Mouse (Mus musculus): ENCODE results near the gene Ssna1. TPM values are rescaled to one million over a fixed set of nuclear protein-coding genes. Genes with fewer than 3 reads are reported as not detected.

Gene Ssna1
- polyA plus RNA-seq, 1 experiment: 45.5 TPM

DNA sequence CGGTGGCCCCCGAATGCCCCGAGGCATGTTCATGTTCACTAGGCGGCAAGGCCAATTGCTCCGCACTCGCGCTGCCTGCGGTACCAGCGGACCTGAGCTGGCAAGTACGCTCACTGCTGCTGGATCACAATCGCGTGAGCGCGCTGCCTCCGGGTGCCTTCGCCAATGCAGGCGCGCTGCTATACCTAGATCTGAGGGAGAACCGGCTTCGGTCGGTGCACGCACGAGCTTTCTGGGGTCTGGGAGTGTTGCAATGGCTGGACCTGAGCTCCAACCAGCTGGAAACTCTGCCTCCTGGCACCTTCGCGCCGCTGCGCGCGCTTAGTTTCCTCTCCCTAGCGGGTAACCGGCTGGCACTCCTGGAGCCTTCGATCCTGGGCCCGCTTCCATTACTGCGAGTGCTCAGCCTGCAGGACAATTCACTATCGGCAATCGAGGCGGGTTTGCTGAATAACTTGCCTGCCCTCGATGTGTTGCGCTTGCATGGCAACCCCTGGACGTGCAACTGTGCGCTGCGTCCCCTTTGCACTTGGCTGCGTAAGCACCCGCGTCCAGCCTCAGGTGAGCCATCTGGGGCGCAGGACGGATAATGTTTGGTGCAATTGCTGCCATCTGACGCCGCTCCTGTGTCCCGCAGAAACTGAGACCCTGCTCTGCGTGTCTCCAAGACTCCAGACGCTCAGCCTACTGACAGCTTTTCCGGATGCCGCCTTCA, 18.0 kb upstream of the Ssna1 start:
- WGBS: 6% methylated on average over 54 of the region's 54 CpGs
- Histone ChIP-seq H3K27me3 (ENCODE audit: control insufficient read depth, insufficient read depth, low read length) (peaks cover 9% of the 10 kb centered on the region), H3K4me3 (ENCODE audit: extremely low read depth, insufficient read depth, insufficient read length) (no peak overlapping the region), H3K36me3 (ENCODE audit: control insufficient read depth, insufficient read depth, low read length) (peaks cover 3% of the 10 kb centered on the region; the same call in 1 of the 2 replicates), H3K4me1 (ENCODE audit: control insufficient read depth, insufficient read depth, insufficient read length) (0 out of 2 replicates have a peak, but pooled peaks cover 3% of the 10 kb centered on the region), H3K27ac (ENCODE audit: insufficient read depth, low read length) (no peak overlapping the region)
- no peak for DNase-seq (ENCODE audit: low read depth in 1 of 2, low spot score in 2 of 2)
- no peak for TF ChIP-seq CTCF (IDR thresholded peaks at IDR 0.05; ENCODE audit: extremely low read depth, insufficient read depth, insufficient read length, insufficient replicate concordance)

DNA sequence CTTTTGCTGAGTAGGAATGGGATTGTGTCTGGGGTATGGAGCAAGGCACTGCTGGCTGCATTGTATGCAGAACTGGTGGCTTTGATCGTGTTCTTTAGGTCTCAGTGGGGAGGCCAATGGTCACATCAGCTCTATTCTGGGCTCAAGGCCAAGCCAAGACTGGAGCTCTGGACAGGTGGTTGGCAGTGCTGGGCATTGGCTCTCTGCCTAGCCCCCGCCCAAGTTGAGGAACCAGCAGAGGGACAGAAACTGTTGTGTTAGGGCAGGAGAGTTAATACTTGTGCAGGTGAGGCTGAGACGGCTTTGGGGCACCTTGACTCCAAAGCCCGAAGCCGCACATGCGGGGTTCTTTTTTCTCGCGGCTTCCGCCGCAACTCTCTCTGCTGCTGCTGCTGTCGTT, 17.4 kb upstream of the Ssna1 start, which contains the start of gene Lrrc26:
Gene Lrrc26 (plus strand): TSS at position 265 of the 400 bp plus-strand sequence.
- no peak within 1 kb of the TSS for H3K27ac ChIP-seq (ENCODE audit: insufficient read depth, low read length)
- peaks cover 9% of the 10 kb centered on the region for H3K27me3 ChIP-seq (ENCODE audit: control insufficient read depth, insufficient read depth, low read length)
- WGBS: 4% methylated on average over 11 of the region's 11 CpGs
- DNase-seq (ENCODE audit: low read depth in 1 of 2, low spot score in 2 of 2): no peak
- 0 out of 2 replicates have a peak, but pooled peaks cover 3% of the 10 kb centered on the region for H3K4me1 ChIP-seq (ENCODE audit: control insufficient read depth, insufficient read depth, insufficient read length)
- TF ChIP-seq CTCF (IDR thresholded peaks at IDR 0.05; ENCODE audit: extremely low read depth, insufficient read depth, insufficient read length, insufficient replicate concordance) (no peak), POLR2A (IDR thresholded peaks at IDR 0.05; ENCODE audit: low read depth, low read length) (no peak)
- peaks cover 8% of the 10 kb centered on the region for H3K36me3 ChIP-seq (ENCODE audit: control insufficient read depth, insufficient read depth, low read length)
- no peak within 1 kb of the TSS for H3K4me3 ChIP-seq (ENCODE audit: extremely low read depth, insufficient read depth, insufficient read length)

- no peak overlapping the region for H3K27ac ChIP-seq (ENCODE audit: insufficient read depth, low read length)
- 80% methylated on average over 7 of the region's 7 CpGs for WGBS
- peaks cover 9% of the 10 kb centered on the region for H3K27me3 ChIP-seq (ENCODE audit: control insufficient read depth, insufficient read depth, low read length)
- no peak overlapping the region for H3K4me3 ChIP-seq (ENCODE audit: extremely low read depth, insufficient read depth, insufficient read length)
- H3K36me3 ChIP-seq (ENCODE audit: control insufficient read depth, insufficient read depth, low read length): peaks cover 15% of the 10 kb centered on the region
- no peak for DNase-seq (ENCODE audit: low read depth in 1 of 2, low spot score in 2 of 2)
- H3K4me1 ChIP-seq (ENCODE audit: control insufficient read depth, insufficient read depth, insufficient read length): 0 out of 2 replicates have a peak, but pooled peaks cover 3% of the 10 kb centered on the region
- TF ChIP-seq CTCF (IDR thresholded peaks at IDR 0.05; ENCODE audit: extremely low read depth, insufficient read depth, insufficient read length, insufficient replicate concordance) (no peak), POLR2A (IDR thresholded peaks at IDR 0.05; ENCODE audit: low read depth, low read length) (no peak)
Observed at GRCm38 (mm10) chr2:25288734-25289345, 16.6 kb upstream of the Ssna1 start.

DNA sequence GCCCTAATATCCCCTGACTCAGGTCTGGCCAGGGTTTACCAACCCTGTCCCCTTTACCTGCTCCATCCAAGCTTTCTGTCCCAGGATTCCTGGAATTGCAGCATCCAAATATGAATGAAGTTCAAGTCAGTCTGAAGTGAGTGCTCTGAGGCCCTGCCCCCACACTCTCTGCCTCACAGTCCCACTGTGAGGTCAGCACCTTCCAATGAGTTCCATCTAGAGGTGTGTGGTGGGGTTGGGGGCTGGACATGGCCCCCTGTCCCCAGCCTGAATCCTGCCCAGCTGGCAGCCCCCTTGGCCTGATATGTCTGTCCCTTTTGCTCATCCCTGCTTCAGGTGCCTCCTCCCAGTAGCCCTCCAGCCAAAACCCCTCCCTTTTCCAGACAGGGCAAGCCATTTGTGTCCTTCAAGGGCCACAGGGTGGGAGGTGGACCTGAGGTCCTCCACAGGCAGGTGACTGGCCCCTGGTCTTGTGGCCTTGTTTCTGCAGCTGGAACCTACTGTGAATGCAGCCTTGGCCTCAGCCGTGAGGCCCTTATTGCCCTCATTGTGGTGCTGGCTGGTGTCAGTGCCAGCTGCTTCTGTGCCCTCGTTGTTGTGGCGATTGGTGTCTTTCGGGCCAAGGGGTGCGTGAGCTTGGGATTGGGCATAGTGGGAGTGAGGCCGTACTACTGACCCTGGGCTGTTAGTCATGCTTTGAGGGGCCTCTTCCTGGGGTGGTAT, 15.8 kb upstream of the Ssna1 start, which contains the start of gene Tmem210:
Gene Tmem210 (plus strand): TSS at position 219 of the 723 bp plus-strand sequence.
- TF ChIP-seq CTCF (IDR thresholded peaks at IDR 0.05; ENCODE audit: extremely low read depth, insufficient read depth, insufficient read length, insufficient replicate concordance): no peak
- TF ChIP-seq POLR2A (IDR thresholded peaks at IDR 0.05; ENCODE audit: low read depth, low read length): no peak
- Histone ChIP-seq H3K27me3 (ENCODE audit: control insufficient read depth, insufficient read depth, low read length) (peaks cover 9% of the 10 kb centered on the region), H3K4me1 (ENCODE audit: control insufficient read depth, insufficient read depth, insufficient read length) (0 out of 2 replicates have a peak, but pooled peaks cover 3% of the 10 kb centered on the region), H3K27ac (ENCODE audit: insufficient read depth, low read length) (no peak within 1 kb of the TSS), H3K4me3 (ENCODE audit: extremely low read depth, insufficient read depth, insufficient read length) (no peak within 1 kb of the TSS), H3K36me3 (ENCODE audit: control insufficient read depth, insufficient read depth, low read length) (peaks cover 17% of the 10 kb centered on the region)
- no peak for DNase-seq (ENCODE audit: low read depth in 1 of 2, low spot score in 2 of 2)
- 90% methylated on average over 6 of the region's 6 CpGs for WGBS

- Histone ChIP-seq H3K27me3 (ENCODE audit: control insufficient read depth, insufficient read depth, low read length) (peaks cover 5% of the 10 kb centered on the region), H3K36me3 (ENCODE audit: control insufficient read depth, insufficient read depth, low read length) (peaks cover 19% of the 10 kb centered on the region), H3K4me3 (ENCODE audit: extremely low read depth, insufficient read depth, insufficient read length) (no peak overlapping the region), H3K27ac (ENCODE audit: insufficient read depth, low read length) (no peak overlapping the region), H3K4me1 (ENCODE audit: control insufficient read depth, insufficient read depth, insufficient read length) (0 out of 2 replicates have a peak, but pooled peaks cover 2% of the 10 kb centered on the region)
- DNase-seq (ENCODE audit: low read depth in 1 of 2, low spot score in 2 of 2): no peak
- 39% methylated on average over 7 of the region's 7 CpGs for WGBS
- TF ChIP-seq POLR2A (IDR thresholded peaks at IDR 0.05; ENCODE audit: low read depth, low read length) (no peak), CTCF (IDR thresholded peaks at IDR 0.05; ENCODE audit: extremely low read depth, insufficient read depth, insufficient read length, insufficient replicate concordance) (no peak)
Observed at GRCm38 (mm10) chr2:25286837-25287636, 14.8 kb upstream of the Ssna1 start.

- no peak for DNase-seq (ENCODE audit: low read depth in 1 of 2, low spot score in 2 of 2)
- H3K27ac ChIP-seq (ENCODE audit: insufficient read depth, low read length): no peak overlapping the region
- peaks cover 1% of the 10 kb centered on the region; the same call in 1 of the 2 replicates for H3K27me3 ChIP-seq (ENCODE audit: control insufficient read depth, insufficient read depth, low read length)
- 70% methylated on average over 1 of the region's 1 CpGs for WGBS
- no peaks in the 10 kb centered on the region for H3K4me1 ChIP-seq (ENCODE audit: control insufficient read depth, insufficient read depth, insufficient read length)
- peaks cover 20% of the 10 kb centered on the region for H3K36me3 ChIP-seq (ENCODE audit: control insufficient read depth, insufficient read depth, low read length)
- TF ChIP-seq POLR2A (IDR thresholded peaks at IDR 0.05; ENCODE audit: low read depth, low read length) (no peak), CTCF (IDR thresholded peaks at IDR 0.05; ENCODE audit: extremely low read depth, insufficient read depth, insufficient read length, insufficient replicate concordance) (no peak)
- no peak overlapping the region for H3K4me3 ChIP-seq (ENCODE audit: extremely low read depth, insufficient read depth, insufficient read length)
Observed at GRCm38 (mm10) chr2:25286314-25286713, 14.1 kb upstream of the Ssna1 start.
